Mouse (Mus musculus): ENCODE data around the gene Ralgds. TPM values are rescaled to one million over a fixed set of nuclear protein-coding genes. Genes with fewer than 3 reads are reported as not detected.

The Ralgds gene
- polyA plus RNA-seq, 1 experiment from 2014 or later, result 24.4 TPM

DNA sequence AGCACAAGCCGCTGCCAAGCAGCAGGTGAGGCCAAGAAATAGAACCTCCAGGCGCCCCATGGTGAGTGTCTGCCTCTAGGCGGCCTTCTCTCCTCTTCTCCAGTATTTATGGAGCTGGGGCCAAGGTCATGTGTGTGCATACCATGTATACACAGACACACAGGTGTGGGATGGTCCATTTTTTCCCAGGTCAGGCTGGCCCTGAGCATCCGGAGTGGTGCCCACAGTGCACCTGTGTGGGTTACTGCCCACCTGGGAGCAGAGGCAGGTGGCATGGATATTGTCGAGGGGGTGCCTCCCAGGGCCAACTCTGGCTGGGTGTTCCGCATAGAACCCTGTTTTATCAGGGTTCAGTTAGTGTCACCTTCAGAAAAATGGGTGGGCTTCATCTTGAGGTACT lies 50.4 kb downstream of the Ralgds start, which contains the start of gene Cel:
TSS of gene Cel (minus strand) at position 101 of the 400 bp plus-strand sequence.
- DNase-seq (ENCODE audit: low spot score), result no peak
- H3K9ac ChIP-seq (replicated peaks; ENCODE audit: low read depth), result no peak within 1 kb of the TSS
- peaks cover 16% of the 10 kb centered on the region for H3K36me3 ChIP-seq (ENCODE audit: insufficient read depth, low read length)
- no peak for ATAC-seq
- 54% methylated on average over 6 of the region's 6 CpGs for WGBS
- no peak within 1 kb of the TSS for H3K27ac ChIP-seq (ENCODE audit: low read length)
- no peak for TF ChIP-seq CTCF (IDR thresholded peaks at IDR 0.05)
- no peak for TF ChIP-seq EP300 (IDR thresholded peaks at IDR 0.05)
- H3K9me3 ChIP-seq (ENCODE audit: low read length), result no peaks in the 10 kb centered on the region
- no peak within 1 kb of the TSS for H3K4me3 ChIP-seq (ENCODE audit: low read depth, low read length)
- no peaks in the 10 kb centered on the region for H3K27me3 ChIP-seq (replicated peaks; ENCODE audit: insufficient read depth, low read length)
- H3K4me1 ChIP-seq (ENCODE audit: insufficient read depth, low read depth, low read length), result no peaks in the 10 kb centered on the region
- no peak within 1 kb of the TSS for H3K4me2 ChIP-seq (replicated peaks; ENCODE audit: low read depth, low read length)

DNA sequence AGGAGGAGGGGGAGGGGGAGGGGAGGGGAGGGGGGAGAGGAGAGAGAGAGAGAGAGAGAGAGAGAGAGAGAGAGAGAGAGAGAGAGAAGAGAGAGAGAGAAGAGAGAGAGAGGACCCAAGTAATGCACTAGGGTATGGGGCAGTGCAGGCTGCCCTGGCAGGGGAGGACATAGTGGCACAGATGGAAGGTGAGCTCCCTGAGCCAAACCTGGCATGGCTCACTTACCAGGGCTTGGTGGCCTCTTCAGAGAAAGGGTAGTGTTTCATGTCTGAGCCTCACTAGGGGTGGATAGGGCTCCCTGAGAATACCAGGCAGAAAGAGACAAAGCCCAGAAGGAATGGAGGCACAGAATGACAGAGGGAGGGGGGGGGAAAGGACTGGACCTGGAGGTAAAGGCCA lies 50.9 kb downstream of the Ralgds start:
- Histone ChIP-seq H3K4me2 (replicated peaks; ENCODE audit: low read depth, low read length) (no peak overlapping the region), H3K9me3 (ENCODE audit: low read length) (no peaks in the 10 kb centered on the region), H3K27me3 (replicated peaks; ENCODE audit: insufficient read depth, low read length) (no peaks in the 10 kb centered on the region), H3K4me3 (ENCODE audit: low read depth, low read length) (no peak overlapping the region), H3K4me1 (ENCODE audit: insufficient read depth, low read depth, low read length) (no peaks in the 10 kb centered on the region), H3K36me3 (ENCODE audit: insufficient read depth, low read length) (peaks cover 20% of the 10 kb centered on the region), H3K27ac (ENCODE audit: low read length) (no peak overlapping the region), H3K9ac (replicated peaks; ENCODE audit: low read depth) (no peak overlapping the region)
- DNase-seq (ENCODE audit: low spot score) (no peak), ATAC-seq (no peak)
- TF ChIP-seq CTCF (IDR thresholded peaks at IDR 0.05) (no peak), EP300 (IDR thresholded peaks at IDR 0.05) (no peak)

DNA sequence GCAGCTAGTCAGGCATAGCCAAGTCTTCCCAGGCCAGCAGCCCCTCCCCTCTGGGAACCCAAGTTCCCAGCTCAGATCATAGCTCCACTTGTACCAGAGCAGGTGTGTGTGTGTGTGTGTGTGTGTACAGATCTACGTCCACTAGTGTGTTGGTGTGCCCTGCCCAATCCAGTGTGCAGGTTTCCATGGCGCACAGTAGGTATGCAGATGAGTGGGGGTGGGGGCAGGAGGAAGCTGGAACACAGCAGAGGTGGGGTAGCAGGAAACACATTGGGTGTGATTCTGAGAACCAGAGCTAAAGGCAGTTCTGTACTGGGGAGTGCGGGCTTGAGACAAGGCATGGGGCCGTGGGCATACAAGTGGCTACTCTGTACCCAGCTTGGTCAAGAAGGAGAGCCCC lies 51.5 kb downstream of the Ralgds start:
- DNase-seq (ENCODE audit: low spot score), result no peak
- TF ChIP-seq CTCF (IDR thresholded peaks at IDR 0.05) (no peak), EP300 (IDR thresholded peaks at IDR 0.05) (no peak)
- Histone ChIP-seq H3K36me3 (ENCODE audit: insufficient read depth, low read length) (peaks cover 20% of the 10 kb centered on the region), H3K4me1 (ENCODE audit: insufficient read depth, low read depth, low read length) (no peaks in the 10 kb centered on the region), H3K4me2 (replicated peaks; ENCODE audit: low read depth, low read length) (no peak overlapping the region), H3K9ac (replicated peaks; ENCODE audit: low read depth) (no peak overlapping the region), H3K27me3 (replicated peaks; ENCODE audit: insufficient read depth, low read length) (no peaks in the 10 kb centered on the region), H3K4me3 (ENCODE audit: low read depth, low read length) (no peak overlapping the region), H3K27ac (ENCODE audit: low read length) (no peak overlapping the region), H3K9me3 (ENCODE audit: low read length) (no peaks in the 10 kb centered on the region)
- WGBS, result 88% methylated on average over 4 of the region's 4 CpGs
- no peak for ATAC-seq

DNA sequence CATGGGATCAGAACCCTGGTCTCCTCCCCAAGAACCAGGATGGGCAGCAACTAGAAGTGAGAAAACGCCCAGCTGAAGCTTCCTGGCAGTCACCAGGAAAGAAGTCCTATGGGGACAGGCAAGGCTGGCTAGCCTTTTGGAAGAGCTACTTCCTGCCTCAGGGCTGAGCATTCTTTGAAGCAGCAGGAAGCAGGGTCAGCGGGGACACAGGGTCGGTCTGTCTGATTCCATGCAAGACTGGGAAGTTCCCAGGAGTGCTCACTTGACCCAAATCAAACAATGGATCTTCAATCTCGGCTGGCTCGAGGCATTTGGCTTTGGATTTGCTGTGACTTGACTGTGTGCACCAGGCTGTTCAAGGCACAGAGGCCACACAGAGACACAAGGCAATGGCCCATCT lies 53.6 kb downstream of the Ralgds start:
- Histone ChIP-seq H3K9me3 (ENCODE audit: low read length) (no peaks in the 10 kb centered on the region), H3K4me2 (replicated peaks; ENCODE audit: low read depth, low read length) (no peak overlapping the region), H3K27ac (ENCODE audit: low read length) (no peak overlapping the region), H3K4me1 (ENCODE audit: insufficient read depth, low read depth, low read length) (no peaks in the 10 kb centered on the region), H3K36me3 (ENCODE audit: insufficient read depth, low read length) (peaks cover 20% of the 10 kb centered on the region), H3K27me3 (replicated peaks; ENCODE audit: insufficient read depth, low read length) (no peaks in the 10 kb centered on the region), H3K4me3 (ENCODE audit: low read depth, low read length) (no peak overlapping the region), H3K9ac (replicated peaks; ENCODE audit: low read depth) (no peak overlapping the region)
- DNase-seq (ENCODE audit: low spot score) (peak; percentile 21), ATAC-seq (peak; percentile 42)
- TF ChIP-seq CTCF (IDR thresholded peaks at IDR 0.05) (no peak), EP300 (IDR thresholded peaks at IDR 0.05) (no peak)
- 41% methylated on average over 5 of the region's 5 CpGs for WGBS

DNA sequence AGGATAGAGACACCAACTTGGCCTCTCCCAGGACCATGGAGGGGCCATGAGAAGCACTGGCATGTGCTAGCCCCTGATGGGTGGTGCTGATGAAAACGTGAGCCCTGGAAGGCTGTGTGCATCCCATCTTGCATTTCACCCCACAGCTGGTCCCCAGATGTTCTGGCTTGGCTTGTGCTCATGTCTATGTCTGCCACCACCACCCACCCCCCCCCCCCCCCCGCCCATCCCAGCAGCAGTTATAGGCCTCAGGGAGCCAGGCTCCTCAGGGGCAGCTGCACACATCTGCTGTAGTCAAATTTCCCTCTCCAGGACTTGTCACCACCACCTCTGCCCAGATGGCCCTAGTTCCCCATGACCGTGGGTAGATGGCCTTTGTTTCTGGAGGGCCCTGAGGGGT lies 57.0 kb downstream of the Ralgds start:
- no peak overlapping the region for H3K4me2 ChIP-seq (replicated peaks; ENCODE audit: low read depth, low read length)
- DNase-seq (ENCODE audit: low spot score) (peak; percentile 56), ATAC-seq (peak; percentile 86)
- no peaks in the 10 kb centered on the region for H3K9me3 ChIP-seq (ENCODE audit: low read length)
- no peak overlapping the region for H3K4me3 ChIP-seq (ENCODE audit: low read depth, low read length)
- H3K27ac ChIP-seq (ENCODE audit: low read length), result no peak overlapping the region
- no peaks in the 10 kb centered on the region for H3K4me1 ChIP-seq (ENCODE audit: insufficient read depth, low read depth, low read length)
- WGBS, result 62% methylated on average over 2 of the region's 3 CpGs
- H3K9ac ChIP-seq (replicated peaks; ENCODE audit: low read depth), result no peak overlapping the region
- H3K27me3 ChIP-seq (replicated peaks; ENCODE audit: insufficient read depth, low read length), result no peaks in the 10 kb centered on the region
- H3K36me3 ChIP-seq (ENCODE audit: insufficient read depth, low read length), result peaks cover 37% of the 10 kb centered on the region
- no peak for TF ChIP-seq CTCF (IDR thresholded peaks at IDR 0.05)
- TF ChIP-seq EP300 (IDR thresholded peaks at IDR 0.05), result no peak

DNA sequence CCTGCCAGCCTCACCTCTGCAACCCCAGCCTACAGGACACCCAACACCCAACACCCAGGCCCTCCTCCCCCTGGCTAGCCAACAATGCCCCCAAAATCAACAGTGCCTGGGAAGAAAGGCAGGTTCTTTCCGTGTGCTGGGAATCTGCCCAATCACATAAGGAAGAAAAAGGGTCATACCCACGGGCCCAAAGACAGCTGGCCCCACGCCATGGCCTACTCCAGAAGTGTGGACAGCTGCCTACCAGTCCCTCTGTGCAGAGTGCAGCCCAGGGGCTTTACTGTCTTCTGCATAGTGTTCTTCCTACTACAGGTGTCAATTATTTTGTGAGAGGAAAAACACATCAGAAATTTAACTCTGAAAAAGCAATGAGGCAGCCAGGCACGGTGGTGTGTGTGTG lies 62.4 kb downstream of the Ralgds start:
- Histone ChIP-seq H3K4me2 (replicated peaks; ENCODE audit: low read depth, low read length) (no peak overlapping the region), H3K27me3 (replicated peaks; ENCODE audit: insufficient read depth, low read length) (no peaks in the 10 kb centered on the region), H3K9me3 (ENCODE audit: low read length) (no peaks in the 10 kb centered on the region), H3K4me3 (ENCODE audit: low read depth, low read length) (no peak overlapping the region), H3K4me1 (ENCODE audit: insufficient read depth, low read depth, low read length) (no peaks in the 10 kb centered on the region), H3K36me3 (ENCODE audit: insufficient read depth, low read length) (peaks cover 25% of the 10 kb centered on the region; the same call in 1 of the 2 replicates), H3K9ac (replicated peaks; ENCODE audit: low read depth) (no peak overlapping the region), H3K27ac (ENCODE audit: low read length) (no peak overlapping the region)
- WGBS, result 66% methylated on average over 4 of the region's 4 CpGs
- DNase-seq (ENCODE audit: low spot score) (no peak), ATAC-seq (no peak)
- TF ChIP-seq EP300 (IDR thresholded peaks at IDR 0.05) (no peak), CTCF (IDR thresholded peaks at IDR 0.05) (no peak)

DNA sequence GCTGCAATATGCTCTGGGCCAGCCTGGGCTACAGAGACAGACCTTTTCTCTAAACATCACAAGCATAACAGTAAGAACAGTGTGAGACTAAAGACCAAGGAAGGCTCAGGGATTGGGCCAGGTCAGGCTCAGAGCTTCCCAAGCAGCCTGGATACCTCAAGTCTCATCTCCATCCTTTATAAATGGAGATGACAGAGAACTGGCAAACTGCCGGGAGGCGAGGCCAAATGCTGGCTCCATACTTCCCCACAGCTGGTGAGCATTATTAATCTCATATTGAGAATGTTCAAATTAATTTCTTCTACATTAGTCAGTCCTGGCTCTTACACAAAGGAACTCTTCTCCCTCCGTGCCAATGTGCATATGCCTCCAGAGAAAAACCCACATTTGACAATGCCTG lies 63.9 kb downstream of the Ralgds start:
- Histone ChIP-seq H3K9me3 (ENCODE audit: low read length) (no peaks in the 10 kb centered on the region), H3K27me3 (replicated peaks; ENCODE audit: insufficient read depth, low read length) (no peaks in the 10 kb centered on the region), H3K27ac (ENCODE audit: low read length) (no peak overlapping the region), H3K4me3 (ENCODE audit: low read depth, low read length) (no peak overlapping the region), H3K36me3 (ENCODE audit: insufficient read depth, low read length) (peaks cover 25% of the 10 kb centered on the region; the same call in 1 of the 2 replicates), H3K4me1 (ENCODE audit: insufficient read depth, low read depth, low read length) (no peaks in the 10 kb centered on the region), H3K4me2 (replicated peaks; ENCODE audit: low read depth, low read length) (no peak overlapping the region), H3K9ac (replicated peaks; ENCODE audit: low read depth) (no peak overlapping the region)
- peak; percentile 79 for ATAC-seq
- peak; percentile 74 for DNase-seq (ENCODE audit: low spot score)
- TF ChIP-seq CTCF (IDR thresholded peaks at IDR 0.05) (no peak), EP300 (IDR thresholded peaks at IDR 0.05) (0 out of 2 replicates have a peak, but pooled peaks have one; percentile 46)
- 66% methylated on average over 3 of the region's 3 CpGs for WGBS
